Mouse (Mus musculus): ENCODE measurements around the gene Gm49320. TPM values are rescaled to one million over a fixed set of nuclear protein-coding genes. Genes with fewer than 3 reads are reported as not detected.

Gene Gm49320
- polyA plus RNA-seq, 1 experiment: 2.6 TPM

GRCm38 (mm10) chr8:4226739-4227347 lies 11.8 kb upstream of the Gm49320 start, which contains the start of gene Lrrc8e:
Lrrc8e (plus strand) TSS chr8:4226827.
- no peak within 1 kb of the TSS for H3K4me3 ChIP-seq (ENCODE audit: control insufficient read depth, insufficient read depth, low read length)
- H3K36me3 ChIP-seq (ENCODE audit: control insufficient read depth, insufficient read depth, low read length): no peaks in the 10 kb centered on the region
- TF ChIP-seq CTCF (IDR thresholded peaks at IDR 0.05; ENCODE audit: borderline replicate concordance, control insufficient read depth, extremely low read depth, insufficient read depth, low read length, poor library complexity) (no peak), POLR2A (IDR thresholded peaks at IDR 0.05; ENCODE audit: control insufficient read depth, extremely low read depth, insufficient read depth, low read length, poor library complexity) (no peak)
- no peak for DNase-seq
- H3K27me3 ChIP-seq (ENCODE audit: control insufficient read depth, insufficient read depth, low read length): no peaks in the 10 kb centered on the region; the same call in 1 of the 2 replicates
- H3K4me1 ChIP-seq (replicated peaks; ENCODE audit: control insufficient read depth, insufficient read depth, low read length): no peaks in the 10 kb centered on the region
- no peak within 1 kb of the TSS for H3K27ac ChIP-seq (ENCODE audit: control insufficient read depth, insufficient read depth, low read length)
- WGBS: 25% methylated on average over 33 of the region's 33 CpGs

- no peak for DNase-seq
- Histone ChIP-seq H3K36me3 (ENCODE audit: control insufficient read depth, insufficient read depth, low read length) (no peaks in the 10 kb centered on the region), H3K4me1 (replicated peaks; ENCODE audit: control insufficient read depth, insufficient read depth, low read length) (no peaks in the 10 kb centered on the region), H3K4me3 (ENCODE audit: control insufficient read depth, insufficient read depth, low read length) (no peak overlapping the region), H3K27me3 (ENCODE audit: control insufficient read depth, insufficient read depth, low read length) (no peaks in the 10 kb centered on the region; the same call in 1 of the 2 replicates), H3K27ac (ENCODE audit: control insufficient read depth, insufficient read depth, low read length) (no peak overlapping the region)
- TF ChIP-seq POLR2A (IDR thresholded peaks at IDR 0.05; ENCODE audit: control insufficient read depth, extremely low read depth, insufficient read depth, low read length, poor library complexity) (no peak), CTCF (IDR thresholded peaks at IDR 0.05; ENCODE audit: borderline replicate concordance, control insufficient read depth, extremely low read depth, insufficient read depth, low read length, poor library complexity) (no peak)
- WGBS: 96% methylated on average over 4 of the region's 4 CpGs
Observed at GRCm38 (mm10) chr8:4227919-4228318, 10.7 kb upstream of the Gm49320 start.

- WGBS: 91% methylated on average over 5 of the region's 5 CpGs
- H3K4me3 ChIP-seq (ENCODE audit: control insufficient read depth, insufficient read depth, low read length): no peak overlapping the region
- no peaks in the 10 kb centered on the region for H3K36me3 ChIP-seq (ENCODE audit: control insufficient read depth, insufficient read depth, low read length)
- DNase-seq: no peak
- H3K27me3 ChIP-seq (ENCODE audit: control insufficient read depth, insufficient read depth, low read length): no peaks in the 10 kb centered on the region; the same call in 1 of the 2 replicates
- H3K4me1 ChIP-seq (replicated peaks; ENCODE audit: control insufficient read depth, insufficient read depth, low read length): no peaks in the 10 kb centered on the region
- no peak overlapping the region for H3K27ac ChIP-seq (ENCODE audit: control insufficient read depth, insufficient read depth, low read length)
- no peak for TF ChIP-seq CTCF (IDR thresholded peaks at IDR 0.05; ENCODE audit: borderline replicate concordance, control insufficient read depth, extremely low read depth, insufficient read depth, low read length, poor library complexity)
- no peak for TF ChIP-seq POLR2A (IDR thresholded peaks at IDR 0.05; ENCODE audit: control insufficient read depth, extremely low read depth, insufficient read depth, low read length, poor library complexity)
Observed at GRCm38 (mm10) chr8:4229784-4230183, 8.9 kb upstream of the Gm49320 start.

- H3K36me3 ChIP-seq (ENCODE audit: control insufficient read depth, insufficient read depth, low read length): no peaks in the 10 kb centered on the region
- 76% methylated on average over 10 of the region's 10 CpGs for WGBS
- H3K27me3 ChIP-seq (ENCODE audit: control insufficient read depth, insufficient read depth, low read length): no peaks in the 10 kb centered on the region; the same call in 1 of the 2 replicates
Observed at GRCm38 (mm10) chr8:4230612-4231351, 7.9 kb upstream of the Gm49320 start.

GRCm38 (mm10) chr8:4237814-4238433 lies 741 bp upstream of the Gm49320 start:
- TF ChIP-seq POLR2A (IDR thresholded peaks at IDR 0.05; ENCODE audit: control insufficient read depth, extremely low read depth, insufficient read depth, low read length, poor library complexity) (no peak), CTCF (IDR thresholded peaks at IDR 0.05; ENCODE audit: borderline replicate concordance, control insufficient read depth, extremely low read depth, insufficient read depth, low read length, poor library complexity) (no peak)
- H3K27ac ChIP-seq (ENCODE audit: control insufficient read depth, insufficient read depth, low read length): peak overlapping the region; percentile 79

More at GRCm38 (mm10) chr8:4230612-4231351, 7.9 kb upstream of the Gm49320 start:
- no peak for DNase-seq
- Histone ChIP-seq H3K27ac (ENCODE audit: control insufficient read depth, insufficient read depth, low read length) (no peak overlapping the region), H3K4me3 (ENCODE audit: control insufficient read depth, insufficient read depth, low read length) (no peak overlapping the region), H3K4me1 (replicated peaks; ENCODE audit: control insufficient read depth, insufficient read depth, low read length) (no peaks in the 10 kb centered on the region)
- no peak for TF ChIP-seq POLR2A (IDR thresholded peaks at IDR 0.05; ENCODE audit: control insufficient read depth, extremely low read depth, insufficient read depth, low read length, poor library complexity)
- TF ChIP-seq CTCF (IDR thresholded peaks at IDR 0.05; ENCODE audit: borderline replicate concordance, control insufficient read depth, extremely low read depth, insufficient read depth, low read length, poor library complexity): no peak

GRCm38 (mm10) chr8:4239193-4239890 lies 677 bp downstream of the Gm49320 start:
- H3K27me3 ChIP-seq (ENCODE audit: control insufficient read depth, insufficient read depth, low read length): no peaks in the 10 kb centered on the region

More at GRCm38 (mm10) chr8:4237814-4238433, 741 bp upstream of the Gm49320 start:
- Histone ChIP-seq H3K4me1 (replicated peaks; ENCODE audit: control insufficient read depth, insufficient read depth, low read length) (peaks cover 20% of the 10 kb centered on the region), H3K36me3 (ENCODE audit: control insufficient read depth, insufficient read depth, low read length) (no peaks in the 10 kb centered on the region), H3K27me3 (ENCODE audit: control insufficient read depth, insufficient read depth, low read length) (no peaks in the 10 kb centered on the region), H3K4me3 (ENCODE audit: control insufficient read depth, insufficient read depth, low read length) (peak overlapping the region; percentile 91)
- no peak for DNase-seq
- 22% methylated on average over 15 of the region's 15 CpGs for WGBS

More at GRCm38 (mm10) chr8:4239193-4239890, 677 bp downstream of the Gm49320 start:
- Histone ChIP-seq H3K27ac (ENCODE audit: control insufficient read depth, insufficient read depth, low read length) (peak overlapping the region; percentile 62), H3K36me3 (ENCODE audit: control insufficient read depth, insufficient read depth, low read length) (peaks cover 8% of the 10 kb centered on the region), H3K4me3 (ENCODE audit: control insufficient read depth, insufficient read depth, low read length) (peak overlapping the region; percentile 91), H3K4me1 (replicated peaks; ENCODE audit: control insufficient read depth, insufficient read depth, low read length) (peaks cover 20% of the 10 kb centered on the region)
- TF ChIP-seq POLR2A (IDR thresholded peaks at IDR 0.05; ENCODE audit: control insufficient read depth, extremely low read depth, insufficient read depth, low read length, poor library complexity): no peak
- TF ChIP-seq CTCF (IDR thresholded peaks at IDR 0.05; ENCODE audit: borderline replicate concordance, control insufficient read depth, extremely low read depth, insufficient read depth, low read length, poor library complexity): no peak
- WGBS: 5% methylated on average over 19 of the region's 19 CpGs
- no peak for DNase-seq

Data from thymus, adult 2 months (tissue).